Mouse (Mus musculus) heart, postnatal 0 days (tissue): ENCODE data around the gene Trem1.

ENCODE experiments used
- CTCF ChIP-seq: IDR thresholded peaks from 2 replicates; pipeline ENCODE4 v1.5.1; 2016; ENCODE audit warnings: antibody characterized with exemption, control low read depth, low read depth
- EP300 ChIP-seq: IDR thresholded peaks from 2 replicates; pipeline ENCODE4 v1.6.1; 2016; ENCODE audit warnings: antibody characterized with exemption, low read depth

DNA sequence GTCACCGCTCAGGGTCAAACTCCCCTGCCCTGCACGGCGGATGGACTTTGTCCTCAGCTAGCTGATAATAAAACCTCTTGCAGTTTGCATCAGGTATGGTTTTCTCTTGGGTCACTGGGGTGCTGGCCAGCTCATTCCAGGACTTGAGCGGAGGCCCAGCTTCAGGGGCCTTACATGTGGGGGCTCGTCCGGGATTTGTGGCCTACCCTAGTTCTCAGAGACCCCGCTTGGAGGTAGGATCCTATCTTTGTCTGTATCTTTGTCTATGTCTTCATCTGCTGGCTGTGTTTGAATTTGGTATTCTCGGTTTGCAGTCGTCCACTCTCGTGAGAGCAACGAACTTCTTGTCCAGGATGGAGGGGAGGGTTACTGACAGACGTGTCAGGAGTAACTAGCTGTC, 29.5 kb upstream of the Trem1 start:
- TF ChIP-seq EP300 = no peak
- TF ChIP-seq CTCF = no peak
